Mouse (Mus musculus): ENCODE measurements around the gene Fbxw7.
"Not testable (repeated sequence)": the region's sequence is repeated elsewhere in the genome, so short reads cannot be mapped to it uniquely, and the experiment has no call there.

Gene Fbxw7

DNA sequence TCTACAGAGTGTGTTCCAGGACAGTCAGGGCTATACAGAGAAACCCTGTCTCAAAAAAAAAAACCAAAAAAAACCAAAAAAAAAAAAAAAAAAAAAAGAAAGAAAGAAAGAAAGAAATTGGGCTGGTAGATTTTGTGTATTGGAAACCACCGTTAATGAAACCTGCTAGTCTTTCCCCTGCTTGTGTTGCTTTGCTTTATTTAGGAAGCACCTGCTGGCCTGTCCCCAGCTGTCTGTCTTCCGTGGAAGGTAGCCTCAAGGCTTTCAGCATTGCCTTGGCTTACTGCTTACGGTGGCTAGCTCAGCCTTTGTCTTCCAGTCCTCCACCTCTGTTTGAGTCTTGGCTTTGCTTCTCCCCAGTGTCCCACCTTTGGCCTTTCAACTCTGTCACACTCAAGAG, 11.9 kb downstream of the Fbxw7 start:
- DNase-seq (ENCODE audit: low spot score in 2 of 2): no peak

DNA sequence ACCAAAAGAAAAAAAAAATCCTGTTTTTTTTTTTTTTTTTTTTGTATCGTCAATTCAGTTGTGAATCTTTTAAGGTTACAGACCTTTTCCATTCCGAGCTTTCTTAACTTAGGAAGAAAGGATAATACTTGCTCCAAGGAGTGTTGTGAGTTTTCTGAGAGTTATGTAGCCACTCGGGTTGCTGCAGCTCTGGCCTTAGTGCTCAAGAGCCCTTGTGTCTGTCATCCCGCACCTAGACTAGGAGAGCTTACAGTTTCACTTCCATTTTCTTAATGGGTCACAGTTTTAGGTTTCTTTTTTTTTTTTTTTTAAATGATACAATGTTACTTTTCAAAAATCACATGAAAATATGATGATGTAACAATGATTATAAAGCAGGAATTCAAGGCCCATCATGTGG, 12.5 kb downstream of the Fbxw7 start:
- DNase-seq (ENCODE audit: low spot score in 2 of 2): no peak

DNA sequence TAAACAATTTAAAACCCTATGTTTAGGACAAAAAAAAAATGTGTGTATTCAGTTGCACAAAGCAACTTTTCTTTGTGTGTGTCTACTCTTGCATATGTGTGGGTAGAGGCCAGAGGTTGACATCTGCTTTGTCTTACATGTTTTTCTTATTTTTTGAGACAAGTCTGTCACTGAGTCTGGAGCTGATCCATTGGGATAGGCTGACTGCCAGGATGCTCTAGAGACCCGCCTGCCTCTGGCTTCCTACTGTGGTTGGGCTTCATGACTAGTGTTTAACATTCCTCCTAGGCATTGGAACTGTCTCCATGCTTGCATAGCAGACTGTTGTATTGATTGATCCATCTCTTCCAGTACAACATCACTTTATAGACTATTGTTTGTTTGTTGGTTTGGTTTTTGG, 14.3 kb downstream of the Fbxw7 start:
- no peak for DNase-seq (ENCODE audit: low spot score in 2 of 2)

GRCm38 (mm10) chr3:84836029-84836428, 21.0 kb downstream of the Fbxw7 start:
- DNase-seq (ENCODE audit: low spot score in 2 of 2): no peak

DNA sequence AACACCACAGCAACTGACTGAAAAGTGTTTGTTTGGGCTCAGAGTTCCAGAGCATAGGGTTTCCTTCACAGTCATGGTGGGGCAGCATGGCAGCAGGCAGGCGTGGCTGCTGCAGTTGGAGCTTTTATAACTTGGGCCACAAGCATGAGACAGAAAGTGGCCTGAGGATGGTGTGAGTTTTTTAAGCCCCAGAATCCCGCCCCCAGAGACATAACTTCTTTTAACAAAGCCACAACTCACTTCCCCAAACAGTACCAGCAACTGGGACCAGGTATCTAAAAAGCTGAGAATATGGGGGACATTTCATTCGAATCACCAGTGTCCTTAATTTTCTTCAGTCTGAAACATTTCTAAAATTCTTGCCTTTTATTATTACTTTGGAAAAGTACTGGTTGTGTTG, 22.9 kb downstream of the Fbxw7 start:
- DNase-seq (ENCODE audit: low spot score in 2 of 2): no peak

GRCm38 (mm10) chr3:84839499-84839898, 24.4 kb downstream of the Fbxw7 start:
- DNase-seq (ENCODE audit: low spot score in 2 of 2): no peak

DNA sequence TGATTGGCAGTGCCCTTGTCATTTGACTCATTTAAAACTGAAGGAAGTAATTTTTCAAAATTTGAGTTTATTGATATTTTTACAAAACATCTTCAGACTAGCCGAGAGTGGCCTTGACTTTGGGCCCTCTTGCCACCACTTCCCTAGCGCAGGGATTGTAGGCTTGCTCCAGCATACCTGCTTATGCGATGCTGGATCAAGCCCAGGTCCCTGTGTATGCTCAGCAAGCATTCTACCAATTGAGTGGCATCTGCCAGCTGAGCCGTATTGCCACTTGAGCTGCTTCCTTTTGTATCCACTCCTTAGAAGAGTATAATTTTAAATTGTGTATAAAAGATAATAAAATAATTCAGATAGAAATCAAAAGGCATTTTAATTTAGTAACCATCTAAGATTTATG, 26.2 kb downstream of the Fbxw7 start:
- no peak for DNase-seq (ENCODE audit: low spot score in 2 of 2)

DNA sequence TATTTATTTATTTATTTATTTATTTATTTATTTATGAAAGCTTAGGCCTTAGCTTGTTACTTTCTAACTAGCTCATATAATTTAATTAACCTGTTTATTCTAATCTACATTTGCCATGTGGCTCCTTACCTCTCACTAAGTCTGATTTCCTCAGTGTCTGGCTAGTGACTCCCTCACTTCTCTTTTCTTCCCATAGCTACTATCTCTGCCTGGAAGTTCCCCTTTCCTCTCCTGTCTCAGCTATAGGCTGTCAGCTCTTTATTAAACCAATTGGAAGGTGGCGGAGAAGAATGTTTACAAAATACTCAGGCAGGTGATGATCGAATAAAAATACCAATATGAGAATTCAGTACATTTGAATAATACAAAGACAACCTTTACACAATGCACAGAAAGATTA, 27.7 kb downstream of the Fbxw7 start:
- no peak for DNase-seq (ENCODE audit: low spot score in 2 of 2)

GRCm38 (mm10) chr3:84843594-84843993, 28.5 kb downstream of the Fbxw7 start:
- DNase-seq (ENCODE audit: low spot score in 2 of 2): peak in 1 of 2 experiments; percentile 40

GRCm38 (mm10) chr3:84848798-84849197, 33.7 kb downstream of the Fbxw7 start:
- no peak for DNase-seq (ENCODE audit: low spot score in 2 of 2)

DNA sequence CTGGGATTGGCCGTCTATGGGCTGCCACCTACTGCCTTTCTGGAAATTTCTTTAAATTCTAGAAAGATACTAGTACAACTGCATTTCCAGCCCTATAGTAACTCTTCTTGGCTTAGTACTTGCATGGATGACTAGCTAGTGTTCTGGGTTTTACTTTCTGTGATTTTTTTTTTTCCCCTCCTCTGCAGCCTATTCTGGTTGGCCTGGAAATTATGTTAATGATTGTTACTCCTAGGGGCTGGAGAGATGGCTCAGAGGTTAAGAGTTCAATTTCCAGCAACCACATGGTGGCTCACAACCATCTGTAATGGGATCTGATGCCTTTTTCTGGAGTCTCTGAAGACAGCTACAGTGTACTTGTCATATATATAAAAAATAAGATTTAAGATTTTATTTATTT, 35.4 kb downstream of the Fbxw7 start:
- DNase-seq (ENCODE audit: low spot score in 2 of 2): no peak

DNA sequence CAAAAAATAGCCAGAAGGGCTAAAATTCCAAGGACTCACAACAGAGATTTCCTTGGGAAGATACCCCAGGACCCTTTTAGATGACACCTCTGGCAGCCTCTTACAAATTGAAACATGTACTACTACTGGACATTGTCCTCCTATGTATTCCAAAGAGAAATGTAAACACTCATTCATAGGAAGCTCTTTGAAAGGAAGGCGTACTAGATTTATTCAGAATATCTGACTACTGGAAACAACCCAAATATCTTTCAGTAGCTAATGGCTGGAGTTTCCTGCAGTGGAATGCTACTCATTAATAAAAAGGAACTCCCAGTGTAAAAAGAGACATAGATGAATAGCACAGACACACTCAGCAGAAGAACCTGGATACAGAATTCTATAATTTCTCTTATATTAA, 36.7 kb downstream of the Fbxw7 start:
- no peak for DNase-seq (ENCODE audit: low spot score in 2 of 2)

DNA sequence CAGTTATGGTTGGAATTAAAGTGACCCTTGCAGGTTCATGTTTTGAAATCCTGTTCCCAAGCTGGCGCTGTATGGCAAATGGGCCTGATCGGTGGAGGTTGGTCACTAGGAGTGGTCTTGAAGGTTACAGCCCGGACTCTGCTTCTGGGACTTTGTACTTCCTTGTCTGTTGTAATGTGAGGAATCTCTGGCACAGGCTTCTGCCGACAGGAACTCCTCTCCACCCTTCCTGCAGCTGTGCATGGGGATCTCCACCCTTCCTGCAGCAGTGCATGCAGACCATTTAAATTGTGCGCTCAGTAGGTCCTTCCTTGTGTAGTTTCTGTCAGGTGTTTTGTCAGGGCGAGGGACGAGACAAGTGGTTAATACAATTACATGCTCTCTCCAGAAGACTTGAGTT, 37.8 kb downstream of the Fbxw7 start:
- DNase-seq (ENCODE audit: low spot score in 2 of 2): no peak

GRCm38 (mm10) chr3:84854440-84854839, 39.4 kb downstream of the Fbxw7 start:
- no peak for DNase-seq (ENCODE audit: low spot score in 2 of 2)

- DNase-seq (ENCODE audit: low spot score in 2 of 2): no peak
Observed at GRCm38 (mm10) chr3:84860669-84861068, 45.6 kb downstream of the Fbxw7 start.

DNA sequence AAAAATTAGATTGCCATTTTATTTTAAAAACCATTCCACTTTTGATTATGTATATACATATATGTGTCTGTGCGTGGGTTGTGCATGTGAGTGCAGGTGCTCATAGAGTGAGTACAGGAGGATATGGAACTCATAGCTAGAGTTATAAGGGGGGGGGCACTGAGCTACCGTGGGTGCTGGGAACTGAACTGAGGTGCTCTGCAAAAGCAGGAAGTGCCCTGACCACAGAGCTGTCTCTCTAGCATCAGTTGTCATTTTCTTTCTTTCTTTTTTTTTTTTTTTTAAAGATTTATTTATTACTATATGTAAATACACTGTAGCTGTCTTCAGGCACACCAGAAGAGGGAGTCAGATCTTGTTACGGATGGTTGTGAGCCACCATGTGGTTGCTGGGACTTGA, 46.7 kb downstream of the Fbxw7 start:
- DNase-seq (ENCODE audit: low spot score in 2 of 2): not testable (repeated sequence)

DNA sequence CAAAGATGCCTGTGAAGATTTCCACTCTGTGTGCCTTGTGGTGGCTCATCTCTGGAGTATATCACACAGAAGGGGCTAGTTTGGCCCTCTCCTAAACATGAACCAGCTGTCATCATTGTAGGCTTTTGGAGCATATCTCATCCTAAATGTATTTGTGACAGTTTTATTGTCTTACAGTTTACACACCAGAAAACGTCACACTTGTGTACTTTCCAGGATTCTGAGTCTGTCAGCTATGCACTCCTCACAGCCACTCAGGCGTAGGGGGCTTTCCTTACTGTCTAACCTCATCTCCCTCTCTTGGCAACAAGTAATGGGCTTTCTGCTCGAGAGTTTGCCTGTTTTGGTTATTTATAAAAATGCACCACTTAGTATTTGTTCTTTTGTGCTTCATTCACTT, 50.6 kb downstream of the Fbxw7 start:
- DNase-seq (ENCODE audit: low spot score in 2 of 2): no peak

DNA sequence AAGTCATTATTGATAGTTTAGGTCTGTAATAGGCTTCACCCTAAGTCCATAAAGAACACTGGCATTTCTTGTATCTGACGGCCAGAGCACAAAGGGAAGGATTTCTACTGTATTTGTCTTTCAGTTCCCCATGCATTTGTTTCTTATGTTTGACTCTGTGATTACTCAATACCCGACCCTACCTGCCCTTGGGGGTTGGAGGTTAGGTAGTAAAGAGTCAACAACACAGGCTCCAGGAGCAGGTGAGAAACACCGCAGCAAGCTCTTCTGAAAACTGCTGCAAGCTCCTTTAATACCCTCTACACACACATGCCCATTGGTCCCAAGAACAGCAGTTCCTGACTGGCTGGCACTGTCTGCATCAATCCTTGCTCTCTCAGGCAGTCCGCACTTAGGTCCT, 51.8 kb downstream of the Fbxw7 start:
- no peak for DNase-seq (ENCODE audit: low spot score in 2 of 2)

GRCm38 (mm10) chr3:84867434-84867975, 52.4 kb downstream of the Fbxw7 start:
- DNase-seq (ENCODE audit: low spot score in 2 of 2): no peak

- DNase-seq (ENCODE audit: low spot score in 2 of 2): no peak
Observed at GRCm38 (mm10) chr3:84867991-84868390, 52.9 kb downstream of the Fbxw7 start.

DNA sequence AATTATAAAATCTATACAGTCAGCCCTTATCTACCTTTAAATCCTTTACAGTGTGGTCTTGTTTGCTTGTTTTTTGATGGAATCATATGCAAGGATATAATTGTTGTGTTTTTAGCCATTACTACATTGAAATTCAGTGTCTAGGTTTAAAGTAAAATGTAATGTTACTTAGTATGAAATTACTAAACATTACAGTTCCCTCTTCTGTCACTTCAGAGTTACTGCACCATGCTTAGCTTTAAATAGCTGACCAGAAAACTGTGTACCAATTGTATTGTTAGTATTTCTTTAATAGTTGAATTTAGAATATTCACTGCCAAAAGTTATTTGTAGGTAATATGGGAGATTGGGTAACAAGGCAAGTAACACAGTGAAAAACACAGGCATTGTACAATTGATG, 55.1 kb downstream of the Fbxw7 start:
- no peak for DNase-seq (ENCODE audit: low spot score in 2 of 2)

DNA sequence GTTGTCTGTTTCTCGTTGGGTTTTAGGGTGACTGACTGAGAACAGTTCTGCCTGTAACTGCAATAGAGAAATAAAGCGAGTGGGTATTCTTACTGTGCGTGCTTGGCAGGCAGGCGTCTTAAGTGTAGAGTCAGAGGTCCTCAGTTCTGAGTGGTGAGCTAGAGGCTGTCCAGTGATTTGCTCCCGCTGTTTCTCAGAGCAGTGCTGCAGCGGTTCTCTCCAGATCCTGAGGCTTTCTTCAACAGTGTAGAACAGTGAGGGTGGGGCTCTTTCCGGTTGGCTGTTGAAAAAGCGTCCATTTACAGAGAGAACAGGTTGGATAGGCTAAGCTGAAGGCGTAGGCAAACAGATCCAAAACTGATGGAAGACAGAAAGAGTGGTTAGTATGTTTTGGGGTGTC, 60.2 kb downstream of the Fbxw7 start:
- DNase-seq (ENCODE audit: low spot score in 2 of 2): no peak

- no peak for DNase-seq (ENCODE audit: low spot score in 2 of 2)
Observed at GRCm38 (mm10) chr3:84876211-84876610, 61.1 kb downstream of the Fbxw7 start.

DNA sequence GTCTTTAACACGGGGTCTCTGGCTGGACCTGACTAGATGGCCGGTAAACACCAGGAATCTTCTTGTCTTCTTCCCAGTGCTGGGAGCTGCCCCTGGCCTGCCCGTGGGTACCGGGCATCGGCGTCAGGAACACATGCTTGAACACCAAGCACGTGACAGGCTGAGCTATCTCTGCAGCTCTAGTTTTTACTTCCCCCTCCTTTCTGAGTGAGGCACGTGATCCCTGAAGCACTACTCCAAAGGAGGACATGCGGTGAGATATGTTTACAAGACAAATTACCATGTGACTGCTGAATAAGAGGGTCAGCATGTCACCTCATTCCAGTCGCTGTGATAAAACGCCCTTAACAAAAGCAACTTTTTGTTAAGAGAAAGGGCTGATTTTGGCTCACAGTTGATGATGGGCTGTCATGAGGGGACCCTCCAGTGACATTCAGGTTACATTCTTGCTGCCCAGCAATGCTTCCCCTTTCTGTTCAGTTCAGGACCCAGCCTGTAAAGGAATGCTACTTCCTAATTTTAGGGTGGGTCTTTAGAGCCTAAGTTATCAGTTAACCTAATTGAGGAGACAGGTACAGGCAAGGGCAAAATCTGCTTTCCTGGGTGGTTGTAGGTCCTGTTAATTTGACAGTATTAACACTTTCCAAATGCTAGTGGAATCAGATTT, 68.9 kb downstream of the Fbxw7 start:
- DNase-seq (ENCODE audit: low spot score in 2 of 2): peak in 1 of 2 experiments; percentile 36

All from spleen, postnatal 10 days (tissue).